Mouse (Mus musculus): Measurements from ENCODE around the gene Lamb3. TPM values are rescaled to one million over a fixed set of nuclear protein-coding genes. Genes with fewer than 3 reads are reported as not detected.

The Lamb3 gene
- polyA plus RNA-seq, 1 experiment from 2014 or later = 54.5 TPM

- Histone ChIP-seq H3K36me3 (ENCODE audit: control insufficient read depth, insufficient read depth, low read length) (no peaks in the 10 kb centered on the region), H3K27ac (ENCODE audit: low read length) (no peak overlapping the region), H3K4me1 (replicated peaks; ENCODE audit: control insufficient read depth, insufficient read depth, low read length) (no peaks in the 10 kb centered on the region), H3K9me3 (ENCODE audit: control insufficient read depth, low read length) (no peaks in the 10 kb centered on the region), H3K9ac (ENCODE audit: low read length) (no peak overlapping the region), H3K4me2 (ENCODE audit: low read depth, low read length) (no peak overlapping the region), H3K4me3 (ENCODE audit: low read length) (no peak overlapping the region), H3K27me3 (ENCODE audit: control insufficient read depth, insufficient read depth, low read depth, low read length) (no peaks in the 10 kb centered on the region)
- 70% methylated on average over 3 of the region's 3 CpGs for WGBS
- no peak for ATAC-seq (ENCODE audit: low read depth)
Observed at GRCm38 (mm10) chr1:193216000-193216399, 8.5 kb downstream of the Lamb3 start.

- no peaks in the 10 kb centered on the region for H3K27me3 ChIP-seq (ENCODE audit: control insufficient read depth, insufficient read depth, low read depth, low read length)
- H3K9ac ChIP-seq (ENCODE audit: low read length) = no peak overlapping the region
- H3K4me2 ChIP-seq (ENCODE audit: low read depth, low read length) = no peak overlapping the region
- WGBS = 48% methylated on average over 5 of the region's 5 CpGs
- no peaks in the 10 kb centered on the region for H3K9me3 ChIP-seq (ENCODE audit: control insufficient read depth, low read length)
- no peak overlapping the region for H3K27ac ChIP-seq (ENCODE audit: low read length)
- no peaks in the 10 kb centered on the region for H3K4me1 ChIP-seq (replicated peaks; ENCODE audit: control insufficient read depth, insufficient read depth, low read length)
- H3K36me3 ChIP-seq (ENCODE audit: control insufficient read depth, insufficient read depth, low read length) = no peaks in the 10 kb centered on the region
- no peak for ATAC-seq (ENCODE audit: low read depth)
- H3K4me3 ChIP-seq (ENCODE audit: low read length) = no peak overlapping the region
Observed at GRCm38 (mm10) chr1:193220408-193220807, 12.9 kb downstream of the Lamb3 start.

GRCm38 (mm10) chr1:193225531-193225930 is 18.0 kb downstream of the Lamb3 start:
- no peaks in the 10 kb centered on the region for H3K4me1 ChIP-seq (replicated peaks; ENCODE audit: control insufficient read depth, insufficient read depth, low read length)
- WGBS = 38% methylated on average over 3 of the region's 3 CpGs
- H3K9me3 ChIP-seq (ENCODE audit: control insufficient read depth, low read length) = no peaks in the 10 kb centered on the region
- H3K36me3 ChIP-seq (ENCODE audit: control insufficient read depth, insufficient read depth, low read length) = no peaks in the 10 kb centered on the region
- H3K27ac ChIP-seq (ENCODE audit: low read length) = no peak overlapping the region
- no peak for ATAC-seq (ENCODE audit: low read depth)
- no peak overlapping the region for H3K9ac ChIP-seq (ENCODE audit: low read length)
- H3K27me3 ChIP-seq (ENCODE audit: control insufficient read depth, insufficient read depth, low read depth, low read length) = no peaks in the 10 kb centered on the region
- no peak overlapping the region for H3K4me2 ChIP-seq (ENCODE audit: low read depth, low read length)
- H3K4me3 ChIP-seq (ENCODE audit: low read length) = no peak overlapping the region

- Histone ChIP-seq H3K4me1 (replicated peaks; ENCODE audit: control insufficient read depth, insufficient read depth, low read length) (0 out of 2 replicates have a peak, but pooled peaks cover 3% of the 10 kb centered on the region), H3K9me3 (ENCODE audit: control insufficient read depth, low read length) (no peaks in the 10 kb centered on the region), H3K27ac (ENCODE audit: low read length) (no peak overlapping the region), H3K36me3 (ENCODE audit: control insufficient read depth, insufficient read depth, low read length) (no peaks in the 10 kb centered on the region), H3K4me3 (ENCODE audit: low read length) (no peak overlapping the region), H3K27me3 (ENCODE audit: control insufficient read depth, insufficient read depth, low read depth, low read length) (no peaks in the 10 kb centered on the region), H3K9ac (ENCODE audit: low read length) (no peak overlapping the region), H3K4me2 (ENCODE audit: low read depth, low read length) (no peak overlapping the region)
- ATAC-seq (ENCODE audit: low read depth) = no peak
- WGBS = 88% methylated on average over 4 of the region's 4 CpGs
Observed at GRCm38 (mm10) chr1:193226114-193226513, 18.6 kb downstream of the Lamb3 start.

GRCm38 (mm10) chr1:193226724-193227522 is 19.4 kb downstream of the Lamb3 start:
- Histone ChIP-seq H3K4me2 (ENCODE audit: low read depth, low read length) (no peak overlapping the region), H3K27me3 (ENCODE audit: control insufficient read depth, insufficient read depth, low read depth, low read length) (no peaks in the 10 kb centered on the region), H3K9me3 (ENCODE audit: control insufficient read depth, low read length) (no peaks in the 10 kb centered on the region), H3K9ac (ENCODE audit: low read length) (no peak overlapping the region), H3K27ac (ENCODE audit: low read length) (no peak overlapping the region), H3K4me3 (ENCODE audit: low read length) (no peak overlapping the region), H3K36me3 (ENCODE audit: control insufficient read depth, insufficient read depth, low read length) (no peaks in the 10 kb centered on the region), H3K4me1 (replicated peaks; ENCODE audit: control insufficient read depth, insufficient read depth, low read length) (0 out of 2 replicates have a peak, but pooled peaks cover 3% of the 10 kb centered on the region)
- no peak for ATAC-seq (ENCODE audit: low read depth)
- WGBS = 31% methylated on average over 7 of the region's 7 CpGs

- Histone ChIP-seq H3K4me2 (ENCODE audit: low read depth, low read length) (no peak overlapping the region), H3K4me1 (replicated peaks; ENCODE audit: control insufficient read depth, insufficient read depth, low read length) (0 out of 2 replicates have a peak, but pooled peaks cover 3% of the 10 kb centered on the region), H3K9me3 (ENCODE audit: control insufficient read depth, low read length) (no peaks in the 10 kb centered on the region), H3K27ac (ENCODE audit: low read length) (no peak overlapping the region), H3K9ac (ENCODE audit: low read length) (no peak overlapping the region), H3K27me3 (ENCODE audit: control insufficient read depth, insufficient read depth, low read depth, low read length) (no peaks in the 10 kb centered on the region), H3K36me3 (ENCODE audit: control insufficient read depth, insufficient read depth, low read length) (no peaks in the 10 kb centered on the region), H3K4me3 (ENCODE audit: low read length) (no peak overlapping the region)
- ATAC-seq (ENCODE audit: low read depth) = no peak
- 85% methylated on average over 4 of the region's 4 CpGs for WGBS
Observed at GRCm38 (mm10) chr1:193227537-193227936, 20.0 kb downstream of the Lamb3 start.

- 81% methylated on average over 5 of the region's 5 CpGs for WGBS
- H3K27me3 ChIP-seq (ENCODE audit: control insufficient read depth, insufficient read depth, low read depth, low read length) = no peaks in the 10 kb centered on the region
- no peaks in the 10 kb centered on the region for H3K36me3 ChIP-seq (ENCODE audit: control insufficient read depth, insufficient read depth, low read length)
- H3K4me3 ChIP-seq (ENCODE audit: low read length) = no peak overlapping the region
- H3K4me1 ChIP-seq (replicated peaks; ENCODE audit: control insufficient read depth, insufficient read depth, low read length) = 0 out of 2 replicates have a peak, but pooled peaks cover 3% of the 10 kb centered on the region
- H3K9me3 ChIP-seq (ENCODE audit: control insufficient read depth, low read length) = no peaks in the 10 kb centered on the region
- H3K4me2 ChIP-seq (ENCODE audit: low read depth, low read length) = no peak overlapping the region
- H3K9ac ChIP-seq (ENCODE audit: low read length) = no peak overlapping the region
- no peak for ATAC-seq (ENCODE audit: low read depth)
- H3K27ac ChIP-seq (ENCODE audit: low read length) = no peak overlapping the region
Observed at GRCm38 (mm10) chr1:193229570-193229969, 22.1 kb downstream of the Lamb3 start.

GRCm38 (mm10) chr1:193230531-193230930 is 23.0 kb downstream of the Lamb3 start:
- Histone ChIP-seq H3K9me3 (ENCODE audit: control insufficient read depth, low read length) (no peaks in the 10 kb centered on the region), H3K4me3 (ENCODE audit: low read length) (no peak overlapping the region), H3K4me2 (ENCODE audit: low read depth, low read length) (no peak overlapping the region), H3K27ac (ENCODE audit: low read length) (peak overlapping the region; percentile 69; the same call in 1 of the 2 replicates), H3K36me3 (ENCODE audit: control insufficient read depth, insufficient read depth, low read length) (no peaks in the 10 kb centered on the region), H3K9ac (ENCODE audit: low read length) (no peak overlapping the region), H3K27me3 (ENCODE audit: control insufficient read depth, insufficient read depth, low read depth, low read length) (no peaks in the 10 kb centered on the region), H3K4me1 (replicated peaks; ENCODE audit: control insufficient read depth, insufficient read depth, low read length) (peaks cover 3% of the 10 kb centered on the region; the same call in 1 of the 2 replicates)
- WGBS = 31% methylated on average over 3 of the region's 3 CpGs
- peak; percentile 65 for ATAC-seq (ENCODE audit: low read depth)

GRCm38 (mm10) chr1:193230935-193231334 is 23.4 kb downstream of the Lamb3 start:
- H3K9ac ChIP-seq (ENCODE audit: low read length) = no peak overlapping the region
- WGBS = 26% methylated on average over 5 of the region's 5 CpGs
- no peak overlapping the region for H3K4me2 ChIP-seq (ENCODE audit: low read depth, low read length)
- ATAC-seq (ENCODE audit: low read depth) = peak; percentile 81
- H3K9me3 ChIP-seq (ENCODE audit: control insufficient read depth, low read length) = no peaks in the 10 kb centered on the region
- no peaks in the 10 kb centered on the region for H3K36me3 ChIP-seq (ENCODE audit: control insufficient read depth, insufficient read depth, low read length)
- H3K27me3 ChIP-seq (ENCODE audit: control insufficient read depth, insufficient read depth, low read depth, low read length) = no peaks in the 10 kb centered on the region
- H3K4me1 ChIP-seq (replicated peaks; ENCODE audit: control insufficient read depth, insufficient read depth, low read length) = peaks cover 3% of the 10 kb centered on the region; the same call in 1 of the 2 replicates
- peak overlapping the region; percentile 69 for H3K27ac ChIP-seq (ENCODE audit: low read length)
- no peak overlapping the region for H3K4me3 ChIP-seq (ENCODE audit: low read length)
